ENCODE assay signal across 18 mouse cellular contexts in genomic region chr5:107995936-107996335, GRCm38 (mm10). TPM values are rescaled to one million over a fixed set of nuclear protein-coding genes. Genes with fewer than 3 reads are reported as not detected.
DNase-seq lines count a peak whose midpoint lies in the region; ATAC-seq and TF ChIP-seq lines count a peak whose summit lies in the region.
"Had no signal": no experiment of that assay in that cellular context is flagged by ENCODE, and none has a peak within 500 bp of the region (broad histone marks: within the 10 kb centered on the region; RNA-seq: fewer than 3 reads in every experiment).

No protein-coding gene starts in this region.

- CTCF ChIA-PET in Patski (lab: Charles Lee) = interaction anchor here (1.2 to 1.7 kb wide), 3 partner anchors 9 to 92 kb away, joined by 3 to 5 read pairs (median 4); no protein-coding TSS in a partner anchor

- peaks cover 13% of the 10 kb centered on the region for H3K4me1 ChIP-seq in liver, embryonic 15.5 days (replicated peaks)
- no peaks in the 10 kb centered on the region for H3K4me1 ChIP-seq in liver, embryonic 11.5 days (replicated peaks; ENCODE audit: control insufficient read depth, insufficient read depth, low read length)
- H3K4me1 ChIP-seq in kidney, adult 2 months (ENCODE audit: control insufficient read depth, insufficient read depth, low read length) = no peaks in the 10 kb centered on the region
- H3K4me1 ChIP-seq: limb, embryonic 13.5 days had no signal

- H3K9me3 ChIP-seq in liver, embryonic 15.5 days (replicated peaks) = no peaks in the 10 kb centered on the region
- no peaks in the 10 kb centered on the region for H3K9me3 ChIP-seq in liver, embryonic 11.5 days (ENCODE audit: control insufficient read depth, low read length)
- H3K9me3 ChIP-seq: G1E; limb, embryonic 13.5 days had no signal

- TF ChIP-seq CTCF in Patski (IDR thresholded peaks at IDR 0.05) = no peak
- no peak for TF ChIP-seq CTCF in kidney, adult 2 months (conservative IDR thresholded peaks at IDR 0.05; ENCODE audit: insufficient read depth, insufficient read length, low read depth, low read length)

- in situ Hi-C loops in Patski (cut with MboI; ENCODE audit: low pct_unique_long_range_greater_than_20kb) = no loop called here

- no peak overlapping the region for H3K9ac ChIP-seq in liver, embryonic 15.5 days
- no peak overlapping the region for H3K9ac ChIP-seq in liver, embryonic 11.5 days (ENCODE audit: low read depth, low read length)
- H3K9ac ChIP-seq: limb, embryonic 13.5 days; liver, postnatal 0 days had no signal

- ATAC-seq in liver, embryonic 15.5 days (ENCODE audit: insufficient read depth) = no peak
- ATAC-seq in liver, embryonic 11.5 days (replicated peaks; ENCODE audit: low FRiP score) = no peak
- ATAC-seq in Patski = peak; percentile 93
- ATAC-seq: forebrain, embryonic 14.5 days; hindbrain, postnatal 0 days; intestine, postnatal 0 days; liver, postnatal 0 days had no signal

- TF ChIP-seq POLR2A in kidney, adult 2 months (IDR thresholded peaks at IDR 0.05; ENCODE audit: low read depth, low read length) = no peak

- no peaks in the 10 kb centered on the region for H3K36me3 ChIP-seq in liver, embryonic 15.5 days (replicated peaks)
- H3K36me3 ChIP-seq in liver, embryonic 11.5 days (ENCODE audit: control insufficient read depth, insufficient read depth, low read length) = no peaks in the 10 kb centered on the region
- no peaks in the 10 kb centered on the region for H3K36me3 ChIP-seq in kidney, adult 2 months (ENCODE audit: control insufficient read depth, insufficient read depth, low read length)
- H3K36me3 ChIP-seq: G1E; limb, embryonic 13.5 days had no signal

- no peak overlapping the region for H3K4me2 ChIP-seq in liver, embryonic 15.5 days
- no peak overlapping the region for H3K4me2 ChIP-seq in liver, embryonic 11.5 days
- H3K4me2 ChIP-seq: limb, embryonic 13.5 days had no signal

- WGBS in liver, embryonic 15.5 days (ENCODE audit: insufficient replicate concordance) = 78% methylated on average over 2 of the region's 2 CpGs
- 77% methylated on average over 2 of the region's 2 CpGs for WGBS in liver, embryonic 11.5 days
- 86% methylated on average over 2 of the region's 2 CpGs for WGBS in kidney, adult 2 months

- 0 out of 2 replicates have a peak overlapping the region, but pooled peaks have one; percentile 29 for H3K27ac ChIP-seq in liver, embryonic 15.5 days (replicated peaks)
- no peak overlapping the region for H3K27ac ChIP-seq in liver, embryonic 11.5 days (ENCODE audit: low read depth, low read length)
- no peak overlapping the region for H3K27ac ChIP-seq in kidney, adult 2 months (ENCODE audit: insufficient read depth, low read depth, low read length)
- H3K27ac ChIP-seq: hindbrain, postnatal 0 days; limb, embryonic 13.5 days had no signal

- H3K27me3 ChIP-seq in liver, embryonic 15.5 days = no peaks in the 10 kb centered on the region; the same call in 1 of the 2 replicates
- H3K27me3 ChIP-seq in liver, embryonic 11.5 days (replicated peaks; ENCODE audit: control insufficient read depth, insufficient read depth, low read length) = no peaks in the 10 kb centered on the region
- H3K27me3 ChIP-seq in Patski = no peaks in the 10 kb centered on the region
- no peaks in the 10 kb centered on the region for H3K27me3 ChIP-seq in kidney, adult 2 months (replicated peaks; ENCODE audit: control insufficient read depth, insufficient read depth, low read length)
- H3K27me3 ChIP-seq: limb, embryonic 13.5 days had no signal

- H3K4me3 ChIP-seq in liver, embryonic 15.5 days (replicated peaks) = no peak overlapping the region
- H3K4me3 ChIP-seq in liver, embryonic 11.5 days (ENCODE audit: low read depth, low read length) = no peak overlapping the region
- H3K4me3 ChIP-seq in kidney, adult 2 months (ENCODE audit: insufficient read depth, low read depth, low read length) = no peak overlapping the region
- H3K4me3 ChIP-seq: limb, embryonic 13.5 days had no signal

- no peak for DNase-seq in liver, embryonic 11.5 days (ENCODE audit: low spot score)
- DNase-seq in 416B (ENCODE audit: low read depth) (peak; percentile 87), Patski (ENCODE audit: low read depth, low spot score) (peak; percentile 78)
- DNase-seq in adrenal gland, postnatal 36 days = peak; percentile 68 to 76
- no peak for DNase-seq in right cerebral cortex, postnatal 25 days
- no peak for DNase-seq in kidney, adult 2 months
- DNase-seq: cerebellum, adult 8-10 months; gastrocnemius, postnatal 25 days; kidney, postnatal 10 days; liver, postnatal 0 days; midbrain, embryonic 14.5 days; thymus, adult 2 months had no signal

- POLR2A ChIA-PET in Patski (lab: Charles Lee) = no interaction called here

RNA-seq across cellular contexts. Expression of gene Fam69a, which starts 9.1 kb away (rescaled TPM):
- 7.8 and 8.9 TPM in 2 replicates for polyA plus RNA-seq in liver, embryonic 15.5 days (2015; fragmentation: Nextera tagmentation; extraction: Ambion mirVana)
- 19.5 and 20.6 TPM in 2 replicates for polyA plus RNA-seq in liver, embryonic 11.5 days (2014; fragmentation: Nextera tagmentation; extraction: Ambion mirVana)
- polyA plus RNA-seq in Patski (2021) = 17.0 TPM
- 1 to 10 TPM; 5.2 to 8.1 TPM for total RNA-seq in adrenal gland, postnatal 36 days (2021)
- 4.4 and 7.0 TPM in 2 replicates for polyA plus RNA-seq in kidney, adult 2 months (2012; rRNA removed)

Comparison
In these comparisons a context has a peak if more than half of its experiments do, and no peak if none do; other contexts are left out.
1. DNase-seq: peak in 416B (single experiment), Patski (single experiment) and adrenal gland, postnatal 36 days (2 of 2); none in liver, embryonic 11.5 days (single experiment), right cerebral cortex, postnatal 25 days (single experiment) and kidney, adult 2 months (single experiment).